Mouse (Mus musculus): ENCODE measurements around the gene Pacsin2.

GRCm38 (mm10) chr15:83453879-83454278, 10.5 kb downstream of the Pacsin2 start:
- TF ChIP-seq POLR2A (IDR thresholded peaks at IDR 0.05; ENCODE audit: low read depth, low read length) (no peak), CTCF (IDR thresholded peaks at IDR 0.05; ENCODE audit: borderline replicate concordance, insufficient read depth, low read length) (no peak)

Data from embryonic fibroblast, embryonic 13.5 days (primary cell).